Mouse (Mus musculus): ENCODE results near the gene Mok.

The Mok gene

GRCm38 (mm10) chr12:110850010-110850928, 9.5 kb upstream of the Mok start, which contains the start of gene Zfp839:
Gene Zfp839 (plus strand): TSS chr12:110850253.
- peak; percentile 85 to 91 for DNase-seq (ENCODE audit: low spot score in 2 of 2)

- DNase-seq (ENCODE audit: low spot score in 2 of 2), result no peak
These were observed 5.5 kb upstream of the Mok start for GRCm38 (mm10) chr12:110846191-110846765.

- DNase-seq (ENCODE audit: low spot score in 2 of 2), result peak; percentile 88 to 89
These were observed 4.6 kb upstream of the Mok start for GRCm38 (mm10) chr12:110845131-110845880.

- DNase-seq (ENCODE audit: low spot score in 2 of 2), result peak in 1 of 2 experiments; percentile 29
These were observed 3.7 kb upstream of the Mok start for GRCm38 (mm10) chr12:110844227-110845130.

- peak; percentile 85 to 88 for DNase-seq (ENCODE audit: low spot score in 2 of 2)
These were observed 2.7 kb upstream of the Mok start for GRCm38 (mm10) chr12:110843194-110844048.

GRCm38 (mm10) chr12:110841731-110842493, 1.2 kb upstream of the Mok start:
- no peak for DNase-seq (ENCODE audit: low spot score in 2 of 2)

GRCm38 (mm10) chr12:110837850-110838249, 2.9 kb downstream of the Mok start:
- no peak for DNase-seq (ENCODE audit: low spot score in 2 of 2)

- DNase-seq (ENCODE audit: low spot score in 2 of 2), result no peak
These were observed 3.4 kb downstream of the Mok start for GRCm38 (mm10) chr12:110837192-110837841.

GRCm38 (mm10) chr12:110836729-110837128, 4.0 kb downstream of the Mok start:
- no peak for DNase-seq (ENCODE audit: low spot score in 2 of 2)

- DNase-seq (ENCODE audit: low spot score in 2 of 2), result no peak
These were observed 5.6 kb downstream of the Mok start for GRCm38 (mm10) chr12:110835182-110835581.

GRCm38 (mm10) chr12:110830293-110831024, 10.3 kb downstream of the Mok start:
- no peak for DNase-seq (ENCODE audit: low spot score in 2 of 2)

GRCm38 (mm10) chr12:110828908-110829307, 11.8 kb downstream of the Mok start:
- no peak for DNase-seq (ENCODE audit: low spot score in 2 of 2)

GRCm38 (mm10) chr12:110822366-110822765, 18.4 kb downstream of the Mok start:
- no peak for DNase-seq (ENCODE audit: low spot score in 2 of 2)

GRCm38 (mm10) chr12:110821787-110822186, 19.0 kb downstream of the Mok start:
- DNase-seq (ENCODE audit: low spot score in 2 of 2), result no peak

GRCm38 (mm10) chr12:110819367-110819766, 21.4 kb downstream of the Mok start:
- DNase-seq (ENCODE audit: low spot score in 2 of 2), result no peak

- no peak for DNase-seq (ENCODE audit: low spot score in 2 of 2)
These were observed 23.9 kb downstream of the Mok start for GRCm38 (mm10) chr12:110816833-110817232.

- DNase-seq (ENCODE audit: low spot score in 2 of 2), result no peak
These were observed 25.8 kb downstream of the Mok start for GRCm38 (mm10) chr12:110814924-110815323.

GRCm38 (mm10) chr12:110813624-110814023, 27.1 kb downstream of the Mok start:
- DNase-seq (ENCODE audit: low spot score in 2 of 2), result no peak

All from frontal cortex, postnatal 36 days (tissue).